Mouse (Mus musculus): Measurements from ENCODE around the gene Pgs1. TPM values are rescaled to one million over a fixed set of nuclear protein-coding genes. Genes with fewer than 3 reads are reported as not detected.

The Pgs1 gene
- 90.7 and 154 TPM in 2 replicates for total RNA-seq (2023)

DNA sequence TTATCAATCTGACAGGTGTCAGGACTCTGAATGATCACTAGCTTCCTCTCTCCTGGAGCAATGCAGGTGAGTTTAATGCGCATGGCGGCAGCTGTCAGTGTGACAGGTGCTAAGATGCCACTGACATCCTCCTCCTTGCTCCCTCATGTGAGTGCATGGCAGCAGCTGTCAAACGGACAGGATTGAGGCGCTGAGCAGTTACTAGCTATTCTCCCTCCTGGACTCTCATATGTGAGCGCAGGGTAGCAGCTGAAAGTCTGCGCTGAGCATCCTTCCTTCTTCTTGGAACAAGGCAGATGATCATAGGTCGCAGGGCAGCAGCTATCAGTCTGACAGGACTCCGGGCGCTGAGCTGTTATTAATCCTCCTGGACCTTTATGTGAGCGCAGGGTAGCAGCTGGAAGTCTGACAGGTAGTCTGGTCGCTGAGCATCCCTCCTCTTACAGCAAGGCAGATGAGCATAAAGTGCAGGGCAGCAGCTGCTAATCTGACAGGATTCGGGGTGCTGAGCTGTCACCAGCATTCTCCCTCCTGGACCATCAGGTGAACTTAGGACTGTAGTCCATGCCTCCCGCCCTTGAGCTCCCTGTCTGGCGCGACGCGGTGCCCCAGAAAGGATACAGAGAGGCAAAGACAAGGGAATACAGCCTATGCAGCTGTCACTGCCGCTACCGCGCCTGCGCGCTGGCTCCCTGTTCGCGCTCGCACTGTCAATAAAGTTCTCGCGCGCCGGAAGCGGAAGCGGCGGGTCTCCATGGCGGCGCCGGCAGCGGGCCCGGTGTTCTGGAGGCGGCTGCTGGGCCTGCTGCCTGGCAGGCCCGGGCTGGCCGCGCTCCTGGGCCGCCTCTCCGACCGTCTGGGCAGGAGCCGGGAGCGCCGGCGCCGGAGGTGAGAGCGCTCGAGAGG lies at the start of gene Pgs1:
Gene Pgs1 (plus strand): TSS at position 167 of the 906 bp plus-strand sequence.

DNA sequence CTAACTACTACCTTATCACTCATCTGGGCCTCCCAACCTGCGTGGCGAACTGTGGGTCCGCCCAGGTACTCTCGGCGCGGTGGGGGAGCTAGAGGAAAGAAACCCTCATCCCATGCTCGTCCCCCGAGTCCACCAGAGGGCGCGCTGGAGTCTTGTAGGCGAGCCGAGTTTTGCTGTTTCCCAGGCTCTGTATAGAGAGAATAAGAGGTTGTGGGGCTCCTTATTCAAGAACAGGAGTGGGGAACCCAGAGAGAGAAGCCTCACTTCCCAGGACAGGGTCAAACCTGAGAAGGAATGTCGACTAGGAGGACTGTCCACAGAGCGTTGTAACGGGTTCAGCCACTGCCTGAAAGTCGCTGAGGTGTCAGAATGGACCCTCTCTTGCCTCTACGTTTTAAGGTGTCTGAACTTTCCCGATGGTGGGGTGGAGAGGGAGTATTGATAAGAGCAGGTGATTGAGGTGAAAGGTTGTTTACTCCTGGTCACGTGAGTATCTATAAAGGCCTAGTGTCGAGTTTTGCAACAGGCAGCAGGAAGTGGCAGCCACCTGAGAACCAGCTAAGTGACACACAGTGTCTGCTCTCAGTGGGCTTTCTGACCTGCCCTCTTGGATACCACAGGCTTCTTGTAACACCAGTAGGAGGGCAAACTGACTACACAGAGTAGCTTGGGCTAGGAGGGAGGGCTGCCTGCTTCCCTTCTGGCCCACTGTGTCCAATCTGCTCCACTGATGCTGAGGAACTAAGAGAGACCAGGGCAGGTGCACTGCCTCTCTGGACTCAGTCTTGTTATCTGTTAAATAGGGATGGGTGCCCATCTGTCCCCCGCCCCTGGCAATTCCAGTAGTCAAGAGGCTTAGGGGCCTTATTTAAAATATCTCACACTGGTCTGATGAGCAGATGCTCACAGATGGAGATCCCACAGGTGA lies 15.9 kb upstream of the Pgs1 start, which contains the start of gene Socs3:
Gene Socs3 (minus strand): TSS at position 103 of the 928 bp plus-strand sequence.

Other genes starting within 250 kb of the Pgs1 start
- 43.7 and 56.3 TPM in 2 replicates for gene Tmc8, start 204.2 kb upstream of the Pgs1 start, total RNA-seq (2023)
- gene Tmc6, start 204.1 kb upstream of the Pgs1 start, total RNA-seq (2023): 144 and 146 TPM in 2 replicates
- gene 6030468B19Rik, start 188.6 kb upstream of the Pgs1 start, total RNA-seq (2023): not detected in 2 replicates
- 0.98 and 2.7 TPM in 2 replicates for gene Gm20708, start 176.6 kb upstream of the Pgs1 start, total RNA-seq (2023)
- 83.5 and 88.6 TPM in 2 replicates for gene Syngr2, start 176.6 kb upstream of the Pgs1 start, total RNA-seq (2023)
- gene Afmid, start 160.4 kb upstream of the Pgs1 start, total RNA-seq (2023): 3.8 and 4.7 TPM in 2 replicates
- gene Tk1, start 160.2 kb upstream of the Pgs1 start, total RNA-seq (2023): 45.5 and 52.2 TPM in 2 replicates
- gene Birc5, start 137.0 kb upstream of the Pgs1 start, total RNA-seq (2023): 65.2 and 66.4 TPM in 2 replicates
- gene Tmem235, start 125.5 kb upstream of the Pgs1 start, total RNA-seq (2023): not detected in 2 replicates
- gene Tha1, start 112.8 kb upstream of the Pgs1 start, total RNA-seq (2023): not detected in 2 replicates
- 44.4 and 55.1 TPM in 2 replicates for gene Socs3, start 16.2 kb upstream of the Pgs1 start, total RNA-seq (2023)
- gene Dnah17, start 144.3 kb downstream of the Pgs1 start, total RNA-seq (2023): 0.09 and 0.32 TPM in 2 replicates

Measured in neutrophil, adult 65 days (primary cell).